8 mouse cellular contexts compared by ENCODE assay signal in the genomic region with DNA sequence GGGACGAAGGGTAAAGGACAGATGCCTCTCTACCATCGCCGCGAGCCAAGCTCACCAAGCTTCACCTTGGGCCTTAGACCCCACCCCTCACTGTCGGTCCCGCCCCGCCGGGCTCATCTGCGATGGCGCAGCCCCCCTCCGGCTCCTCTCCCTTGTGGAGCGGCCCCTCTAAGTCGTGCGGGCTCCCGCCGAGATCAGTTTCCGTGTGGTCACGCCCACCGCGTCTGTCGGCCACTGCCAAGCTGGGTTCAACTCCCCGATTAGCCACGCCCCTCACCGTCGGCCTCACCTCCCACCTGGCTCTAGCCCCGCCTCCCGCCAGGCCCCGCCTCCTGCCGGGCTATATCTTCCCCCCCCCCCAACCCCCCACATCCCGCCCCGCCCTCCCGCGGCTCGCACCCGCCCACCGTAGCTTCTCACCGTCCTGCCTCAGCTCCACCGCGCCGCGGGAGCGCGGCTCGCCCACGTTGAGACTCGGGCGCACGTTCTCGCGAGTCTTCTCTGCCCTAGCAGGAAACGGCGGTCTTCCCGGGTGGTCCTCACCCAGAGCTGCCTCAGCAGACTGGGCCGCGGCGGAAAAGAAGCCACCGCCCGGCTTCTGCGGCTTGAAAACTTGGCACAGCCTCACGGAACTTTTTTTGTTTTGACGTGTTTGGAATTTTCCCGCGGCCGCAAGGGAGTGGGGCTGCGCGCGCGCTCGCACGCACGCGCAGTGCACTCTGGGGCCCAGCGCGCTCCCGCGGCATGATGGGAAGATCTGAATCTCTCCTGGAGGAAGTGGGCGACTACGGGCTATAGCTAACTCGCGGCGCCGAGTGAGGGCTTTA.
DNase-seq lines count a peak whose midpoint lies in the region; ATAC-seq and TF ChIP-seq lines count a peak whose summit lies in the region.

No protein-coding gene starts in this region.

- H3K9me3 ChIP-seq in hindbrain, embryonic 10.5 days = no peaks in the 10 kb centered on the region
- H3K9me3 ChIP-seq in lung, postnatal 0 days (ENCODE audit: low read length) = no peaks in the 10 kb centered on the region

- H3K36me3 ChIP-seq in hindbrain, embryonic 10.5 days = no peaks in the 10 kb centered on the region
- no peaks in the 10 kb centered on the region for H3K36me3 ChIP-seq in lung, postnatal 0 days (ENCODE audit: insufficient read depth, low read length)

- TF ChIP-seq CTCF in lung, postnatal 0 days (IDR thresholded peaks at IDR 0.05) = no peak; the same call in 1 of the 2 replicates

- under 1% methylated on average over 81 of the region's 82 CpGs for WGBS in hindbrain, embryonic 10.5 days
- WGBS in lung, postnatal 0 days = under 1% methylated on average over 65 of the region's 82 CpGs

- H3K9ac ChIP-seq in lung, postnatal 0 days (replicated peaks; ENCODE audit: low read depth) = peak overlapping the region; percentile 81

- H3K27ac ChIP-seq in hindbrain, embryonic 10.5 days = peak overlapping the region; percentile 97
- peak overlapping the region; percentile 96 for H3K27ac ChIP-seq in lung, postnatal 0 days (ENCODE audit: low read length)

- DNase-seq in MN1 (ENCODE audit: low spot score) = peak; percentile 98
- DNase-seq in cerebellum, adult 9-10 months = peak; percentile 90
- peak; percentile 97 for DNase-seq in hindbrain, embryonic 10.5 days (ENCODE audit: low spot score)
- peak; percentile 90 for DNase-seq in layer of hippocampus, adult 9-11 months
- DNase-seq in lung, postnatal 0 days (ENCODE audit: low spot score) = peak; percentile 97
- DNase-seq in ovary, postnatal 14 days (ENCODE audit: low spot score) = peak; percentile 95
- peak; percentile 98 for DNase-seq in thymus, postnatal 14 days

- no peaks in the 10 kb centered on the region for H3K27me3 ChIP-seq in hindbrain, embryonic 10.5 days (ENCODE audit: insufficient read depth, poor library complexity, severe bottlenecking)
- no peaks in the 10 kb centered on the region for H3K27me3 ChIP-seq in lung, postnatal 0 days (replicated peaks; ENCODE audit: insufficient read depth, low read length)

- peaks cover 17% of the 10 kb centered on the region for H3K4me1 ChIP-seq in hindbrain, embryonic 10.5 days (replicated peaks)
- H3K4me1 ChIP-seq in lung, postnatal 0 days (ENCODE audit: insufficient read depth, low read depth, low read length) = no peaks in the 10 kb centered on the region

- H3K4me2 ChIP-seq in lung, postnatal 0 days (replicated peaks; ENCODE audit: low read depth, low read length) = peak overlapping the region; percentile 62

- H3K4me3 ChIP-seq in hindbrain, embryonic 10.5 days = peak overlapping the region; percentile 65
- peak overlapping the region; percentile 61 for H3K4me3 ChIP-seq in lung, postnatal 0 days (ENCODE audit: low read depth, low read length)

- 0 out of 2 replicates have a peak, but pooled peaks have one; percentile 33 for TF ChIP-seq EP300 in lung, postnatal 0 days (IDR thresholded peaks at IDR 0.05)

- ATAC-seq in frontal cortex, adult (ENCODE audit: low TSS enrichment) = peak; percentile 94
- ATAC-seq in lung, postnatal 0 days = peak; percentile 91

Comparison
In these comparisons a context has a peak if more than half of its experiments do, and no peak if none do; other contexts are left out.
1. Peak in every context shown above with its lines: DNase-seq, ATAC-seq, H3K4me3 ChIP-seq and H3K27ac ChIP-seq.